Mouse (Mus musculus): ENCODE measurements around the gene Snx29. TPM values are rescaled to one million over a fixed set of nuclear protein-coding genes. Genes with fewer than 3 reads are reported as not detected.
A peak's percentile ranks its signal among the peaks of the same experiment; 100 is the strongest.

Snx29 gene
- polyA plus RNA-seq, 1 experiment from 2014 or later = 14.9 TPM

DNA sequence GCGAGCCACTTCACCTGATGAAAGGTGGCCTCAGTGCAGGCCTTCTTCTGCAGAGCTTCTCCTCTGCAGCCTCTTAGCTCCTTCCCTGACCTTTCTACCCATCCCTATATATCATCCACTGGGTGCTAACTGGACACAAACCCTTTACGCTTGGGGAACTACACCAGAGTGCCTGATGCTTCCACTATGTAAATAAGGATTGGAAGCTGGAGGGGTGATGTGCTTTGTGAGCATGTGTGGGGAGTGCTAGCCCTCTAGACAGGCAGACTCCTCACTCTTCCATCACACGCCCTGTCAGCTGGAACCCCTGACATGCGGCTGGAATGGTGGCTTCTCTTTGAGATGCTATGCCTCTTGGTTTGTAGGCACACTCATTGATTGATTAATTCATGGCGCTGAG, 370.0 kb downstream of the Snx29 start:
- H3K4me1 ChIP-seq (replicated peaks) = peaks cover 15% of the 10 kb centered on the region
- DNase-seq (ENCODE audit: low spot score) = no peak
- H3K9me3 ChIP-seq = no peaks in the 10 kb centered on the region
- no peak overlapping the region for H3K27ac ChIP-seq
- H3K27me3 ChIP-seq (ENCODE audit: insufficient read depth, poor library complexity, severe bottlenecking) = no peaks in the 10 kb centered on the region
- WGBS = 77% methylated on average over 5 of the region's 5 CpGs
- H3K36me3 ChIP-seq = no peaks in the 10 kb centered on the region
- no peak overlapping the region for H3K4me3 ChIP-seq

DNA sequence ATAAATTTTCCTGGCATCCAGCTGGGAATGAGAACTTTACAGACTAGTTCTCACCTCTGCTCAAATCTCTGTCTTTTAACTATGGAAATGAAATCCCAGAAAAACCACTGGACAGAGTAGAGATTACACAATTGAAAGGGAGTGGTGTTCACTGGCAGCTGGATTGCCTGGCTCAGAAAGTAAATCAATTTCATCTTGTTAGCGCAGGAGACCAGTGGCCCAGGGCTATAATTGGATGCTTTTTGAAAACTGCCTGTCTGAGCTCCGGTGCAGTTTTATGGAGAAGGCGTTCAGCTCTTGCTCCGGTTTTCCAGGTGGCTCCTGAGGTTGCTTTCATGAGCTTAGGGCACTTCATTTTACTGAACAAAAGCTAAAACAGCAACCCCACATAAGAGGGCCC, 371.7 kb downstream of the Snx29 start:
- no peaks in the 10 kb centered on the region for H3K36me3 ChIP-seq
- peaks cover 15% of the 10 kb centered on the region for H3K4me1 ChIP-seq (replicated peaks)
- no peak for DNase-seq (ENCODE audit: low spot score)
- H3K4me3 ChIP-seq = no peak overlapping the region
- no peak overlapping the region for H3K27ac ChIP-seq
- H3K27me3 ChIP-seq (ENCODE audit: insufficient read depth, poor library complexity, severe bottlenecking) = no peaks in the 10 kb centered on the region
- WGBS = 85% methylated on average over 4 of the region's 4 CpGs
- H3K9me3 ChIP-seq = no peaks in the 10 kb centered on the region

DNA sequence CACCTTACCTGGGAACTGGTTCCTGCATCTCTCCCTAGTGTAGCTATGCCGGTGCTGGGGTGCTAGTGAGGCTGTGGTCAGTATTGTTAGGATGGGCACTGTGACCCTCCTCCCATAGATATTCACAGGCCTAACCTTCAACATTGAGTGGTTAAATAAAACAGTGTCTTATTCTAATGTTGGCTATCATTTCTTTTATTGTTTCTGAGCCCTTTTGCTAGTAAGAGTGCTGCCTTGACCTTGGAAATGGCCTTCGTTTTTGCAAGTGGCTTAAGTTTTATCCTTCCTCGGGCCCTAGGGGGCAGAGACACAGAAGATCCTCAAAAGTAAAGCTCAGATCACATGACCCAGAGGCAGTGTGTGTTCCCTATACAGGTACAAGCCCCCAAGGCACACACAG, 374.1 kb downstream of the Snx29 start:
- Histone ChIP-seq H3K36me3 (no peaks in the 10 kb centered on the region), H3K27me3 (ENCODE audit: insufficient read depth, poor library complexity, severe bottlenecking) (no peaks in the 10 kb centered on the region), H3K27ac (no peak overlapping the region), H3K4me1 (replicated peaks) (peaks cover 11% of the 10 kb centered on the region), H3K9me3 (no peaks in the 10 kb centered on the region), H3K4me3 (no peak overlapping the region)
- no peak for DNase-seq (ENCODE audit: low spot score)
- 73% methylated on average over 3 of the region's 3 CpGs for WGBS

DNA sequence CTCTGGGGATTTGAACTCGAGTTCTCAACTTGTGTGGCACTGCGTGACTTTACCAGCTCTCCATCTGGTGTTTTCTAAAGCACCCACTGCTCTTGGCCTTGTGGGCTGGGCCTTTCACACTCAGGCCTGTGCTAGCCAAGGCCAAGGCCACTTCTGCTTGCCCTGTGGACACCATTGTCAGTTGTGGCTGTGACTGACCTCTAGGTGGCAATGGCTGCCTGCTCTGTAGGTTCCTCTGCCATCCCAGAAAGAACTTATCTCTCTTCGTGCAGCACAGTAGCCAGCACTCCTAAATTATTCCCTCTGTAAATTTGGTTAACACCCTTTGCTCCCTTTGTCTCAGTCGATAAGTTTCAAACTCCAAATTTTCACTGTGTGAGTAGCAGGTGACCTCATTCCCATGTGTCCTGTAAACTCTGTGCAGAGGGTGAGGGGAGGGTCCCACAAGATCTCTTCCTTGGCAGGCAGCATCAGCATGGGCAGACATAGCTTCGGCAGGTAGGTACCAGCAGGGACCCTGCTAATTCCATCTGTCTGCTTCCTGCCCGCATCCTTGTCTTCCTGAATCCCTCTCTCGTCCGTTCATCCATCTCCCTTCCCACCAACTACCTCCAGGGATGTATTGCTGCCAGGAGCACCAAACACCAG, 375.1 kb downstream of the Snx29 start:
- no peak overlapping the region for H3K27ac ChIP-seq
- H3K27me3 ChIP-seq (ENCODE audit: insufficient read depth, poor library complexity, severe bottlenecking) = no peaks in the 10 kb centered on the region
- H3K9me3 ChIP-seq = no peaks in the 10 kb centered on the region
- no peaks in the 10 kb centered on the region for H3K36me3 ChIP-seq
- peak; percentile 38 for DNase-seq (ENCODE audit: low spot score)
- H3K4me3 ChIP-seq = no peak overlapping the region
- WGBS = 73% methylated on average over 8 of the region's 8 CpGs
- 0 out of 2 replicates have a peak, but pooled peaks cover 1% of the 10 kb centered on the region for H3K4me1 ChIP-seq (replicated peaks)

DNA sequence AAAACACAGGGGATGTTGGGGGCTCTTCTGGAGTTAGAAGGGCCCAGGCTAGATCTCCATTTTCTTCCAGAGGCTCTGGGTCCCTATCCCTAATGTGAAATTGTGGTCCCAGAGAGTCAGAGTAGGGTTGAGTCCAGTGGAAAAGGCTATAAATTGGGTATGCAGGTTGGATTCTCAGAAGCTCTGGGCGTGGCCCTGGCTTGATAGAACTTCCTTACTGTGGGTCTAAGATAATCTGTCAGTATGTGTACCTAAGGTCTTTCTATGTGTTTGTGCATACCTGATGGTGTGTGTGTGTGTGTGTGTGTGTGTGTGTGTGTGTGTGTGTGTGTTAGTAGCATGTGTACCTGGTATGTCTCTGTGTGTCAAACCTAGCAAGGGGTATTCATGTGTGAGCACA, 378.9 kb downstream of the Snx29 start:
- no peak overlapping the region for H3K27ac ChIP-seq
- no peaks in the 10 kb centered on the region for H3K9me3 ChIP-seq
- no peak for DNase-seq (ENCODE audit: low spot score)
- WGBS = 89% methylated on average over 1 of the region's 1 CpGs
- H3K27me3 ChIP-seq (ENCODE audit: insufficient read depth, poor library complexity, severe bottlenecking) = no peaks in the 10 kb centered on the region
- H3K36me3 ChIP-seq = no peaks in the 10 kb centered on the region
- no peak overlapping the region for H3K4me3 ChIP-seq
- H3K4me1 ChIP-seq (replicated peaks) = no peaks in the 10 kb centered on the region

DNA sequence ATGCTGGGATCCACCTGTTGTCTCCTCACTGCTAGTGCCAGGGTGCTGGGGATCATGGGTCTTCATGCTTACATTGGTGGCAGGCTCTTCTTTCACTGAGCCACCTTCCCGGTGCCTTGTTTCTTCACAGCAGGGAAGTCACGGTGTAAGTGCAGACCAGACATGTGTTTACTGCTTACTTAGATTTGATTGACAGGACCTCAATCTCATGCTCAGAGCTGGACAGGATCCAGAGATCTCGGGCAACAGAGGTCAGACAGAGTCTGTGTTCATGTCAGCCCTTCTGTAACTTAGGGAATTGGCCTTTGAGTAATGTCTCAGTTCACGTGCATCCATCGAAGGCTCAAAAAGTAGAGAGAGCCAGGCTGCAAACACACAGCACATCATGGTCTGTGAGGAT, 381.4 kb downstream of the Snx29 start:
- DNase-seq (ENCODE audit: low spot score) = no peak
- H3K9me3 ChIP-seq = no peaks in the 10 kb centered on the region
- WGBS = 71% methylated on average over 5 of the region's 5 CpGs
- no peak overlapping the region for H3K4me3 ChIP-seq
- no peaks in the 10 kb centered on the region for H3K36me3 ChIP-seq
- H3K27me3 ChIP-seq (ENCODE audit: insufficient read depth, poor library complexity, severe bottlenecking) = no peaks in the 10 kb centered on the region
- no peaks in the 10 kb centered on the region for H3K4me1 ChIP-seq (replicated peaks)
- no peak overlapping the region for H3K27ac ChIP-seq

DNA sequence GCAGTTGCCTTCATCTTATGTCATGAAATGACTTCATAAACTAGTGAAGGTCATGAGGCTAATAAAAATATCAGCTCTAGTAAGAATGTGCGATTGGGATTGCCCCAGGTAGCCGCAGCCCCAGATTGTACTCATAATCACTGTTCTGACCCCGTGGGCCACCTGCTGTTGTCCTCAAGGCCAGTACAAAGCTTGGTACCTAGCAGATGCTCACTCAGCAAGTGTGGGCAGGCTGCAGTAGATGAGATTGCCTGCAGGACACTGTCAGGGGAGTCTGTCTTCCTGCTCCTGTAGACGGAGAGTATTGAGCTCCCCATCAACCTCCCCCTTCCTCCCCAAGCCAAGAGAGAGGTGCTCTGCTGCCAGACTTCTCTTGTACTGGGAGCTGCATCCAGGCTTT, 382.7 kb downstream of the Snx29 start:
- DNase-seq (ENCODE audit: low spot score) = no peak
- H3K4me3 ChIP-seq = no peak overlapping the region
- H3K4me1 ChIP-seq (replicated peaks) = no peaks in the 10 kb centered on the region
- H3K27me3 ChIP-seq (ENCODE audit: insufficient read depth, poor library complexity, severe bottlenecking) = no peaks in the 10 kb centered on the region
- H3K36me3 ChIP-seq = no peaks in the 10 kb centered on the region
- H3K27ac ChIP-seq = no peak overlapping the region
- 81% methylated on average over 4 of the region's 4 CpGs for WGBS
- H3K9me3 ChIP-seq = no peaks in the 10 kb centered on the region

DNA sequence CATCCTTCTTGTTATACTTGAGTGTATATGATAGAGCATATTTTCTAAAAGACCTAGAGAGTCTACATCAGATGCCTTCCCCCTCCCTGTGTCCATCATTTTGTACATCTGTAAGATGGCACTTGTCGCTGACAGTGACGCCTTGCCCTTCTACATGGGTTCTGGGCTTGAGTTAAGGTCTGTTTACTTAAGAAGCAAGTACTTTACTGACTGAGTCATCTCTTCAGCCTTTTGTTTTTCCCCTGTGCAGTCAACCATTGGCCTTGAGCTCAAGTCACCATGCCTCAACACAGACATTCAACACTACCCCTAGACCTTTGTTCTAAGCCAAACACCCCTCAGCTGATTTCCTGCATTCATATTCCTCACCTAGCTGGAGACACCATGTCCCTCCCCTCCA, 385.4 kb downstream of the Snx29 start:
- H3K4me3 ChIP-seq = no peak overlapping the region
- H3K9me3 ChIP-seq = no peaks in the 10 kb centered on the region
- no peaks in the 10 kb centered on the region for H3K4me1 ChIP-seq (replicated peaks)
- H3K27me3 ChIP-seq (ENCODE audit: insufficient read depth, poor library complexity, severe bottlenecking) = no peaks in the 10 kb centered on the region
- no peak for DNase-seq (ENCODE audit: low spot score)
- H3K27ac ChIP-seq = no peak overlapping the region
- WGBS = 96% methylated on average over 2 of the region's 2 CpGs
- no peaks in the 10 kb centered on the region for H3K36me3 ChIP-seq

DNA sequence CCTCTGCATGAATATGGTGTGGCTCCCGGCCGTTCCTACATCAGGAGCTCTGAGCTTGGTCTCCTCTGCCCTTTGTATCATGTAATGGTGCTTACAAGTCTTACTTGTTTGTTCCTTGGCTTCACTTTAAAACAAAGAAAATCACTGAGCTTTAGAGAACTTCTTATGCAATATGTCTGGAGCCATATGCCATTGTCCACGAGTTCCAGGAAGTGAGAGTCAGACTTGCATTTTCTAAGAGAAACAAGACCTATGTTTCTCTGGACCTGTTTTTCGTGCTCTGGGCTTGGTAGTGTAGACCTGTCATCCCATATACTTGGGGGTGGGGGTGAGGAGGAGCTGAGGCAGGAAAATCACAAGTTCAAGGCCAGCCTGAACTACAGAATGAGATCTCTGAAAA, 386.7 kb downstream of the Snx29 start:
- DNase-seq (ENCODE audit: low spot score) = no peak
- no peaks in the 10 kb centered on the region for H3K27me3 ChIP-seq (ENCODE audit: insufficient read depth, poor library complexity, severe bottlenecking)
- no peak overlapping the region for H3K27ac ChIP-seq
- 81% methylated on average over 4 of the region's 4 CpGs for WGBS
- H3K36me3 ChIP-seq = no peaks in the 10 kb centered on the region
- no peak overlapping the region for H3K4me3 ChIP-seq
- no peaks in the 10 kb centered on the region for H3K4me1 ChIP-seq (replicated peaks)
- no peaks in the 10 kb centered on the region for H3K9me3 ChIP-seq

DNA sequence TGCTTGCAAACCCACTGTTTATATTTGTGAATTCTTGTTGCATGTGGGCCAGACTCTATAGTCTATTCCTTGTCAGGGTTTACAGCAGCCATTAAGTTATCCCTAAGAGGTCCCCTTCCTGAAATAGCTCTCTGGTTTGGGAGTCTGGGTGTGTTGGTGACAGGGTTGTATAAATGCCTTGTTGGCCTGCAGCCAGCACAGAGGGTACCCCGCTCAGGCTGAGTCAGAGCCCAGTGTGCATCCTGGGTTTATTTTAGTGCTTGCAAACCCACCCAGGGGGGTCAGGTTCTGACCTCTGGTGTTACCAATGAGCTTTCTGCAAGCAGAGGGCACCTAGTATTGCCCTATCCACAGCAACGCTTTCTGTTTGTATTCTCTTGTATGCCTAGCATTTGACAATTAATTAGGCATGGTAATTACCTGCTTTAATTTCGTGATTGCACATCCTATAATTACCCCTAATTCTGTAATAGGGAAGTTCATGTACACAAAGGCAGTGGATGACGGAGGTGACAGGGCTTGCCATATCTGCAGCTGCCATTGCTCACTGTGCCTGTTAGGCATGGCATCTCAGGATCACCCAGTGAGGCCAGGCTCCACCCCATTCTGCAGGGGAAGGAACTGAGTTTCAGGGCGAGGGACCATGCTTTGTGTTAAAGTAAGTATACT, 387.4 kb downstream of the Snx29 start:
- no peaks in the 10 kb centered on the region for H3K4me1 ChIP-seq (replicated peaks)
- no peak overlapping the region for H3K4me3 ChIP-seq
- WGBS = 67% methylated on average over 5 of the region's 5 CpGs
- no peaks in the 10 kb centered on the region for H3K36me3 ChIP-seq
- no peak overlapping the region for H3K27ac ChIP-seq
- H3K9me3 ChIP-seq = no peaks in the 10 kb centered on the region
- no peak for DNase-seq (ENCODE audit: low spot score)
- no peaks in the 10 kb centered on the region for H3K27me3 ChIP-seq (ENCODE audit: insufficient read depth, poor library complexity, severe bottlenecking)

DNA sequence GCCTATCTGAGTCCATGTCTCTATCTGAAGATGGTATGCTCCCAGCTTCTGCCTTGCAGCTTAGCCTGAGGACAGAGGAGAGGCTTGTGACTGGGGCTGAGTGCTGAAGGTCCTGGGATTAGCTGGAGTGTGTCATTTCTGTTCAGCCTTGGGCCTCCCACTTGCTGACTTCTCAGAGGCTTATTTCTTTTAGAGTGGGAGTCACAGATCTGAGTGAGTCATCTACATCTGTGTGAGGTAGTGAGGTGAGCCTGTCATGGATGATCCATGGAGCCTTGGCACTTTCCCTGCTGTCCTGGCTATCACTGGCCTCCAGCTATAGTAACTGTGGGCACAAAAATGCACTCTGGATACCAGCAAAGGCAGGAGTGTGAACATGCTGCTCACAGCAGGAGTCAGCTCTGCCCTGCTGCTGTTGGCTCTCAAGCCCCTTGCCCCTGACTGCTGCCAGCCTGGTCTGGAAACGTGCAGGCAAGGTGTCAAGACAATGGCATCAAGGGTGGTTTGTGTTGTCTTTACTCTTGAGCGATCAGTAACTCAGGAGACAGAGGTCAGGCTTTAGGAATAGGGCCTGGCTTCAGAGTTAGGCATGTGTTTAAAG, 390.7 kb downstream of the Snx29 start:
- H3K9me3 ChIP-seq = no peaks in the 10 kb centered on the region

DNA sequence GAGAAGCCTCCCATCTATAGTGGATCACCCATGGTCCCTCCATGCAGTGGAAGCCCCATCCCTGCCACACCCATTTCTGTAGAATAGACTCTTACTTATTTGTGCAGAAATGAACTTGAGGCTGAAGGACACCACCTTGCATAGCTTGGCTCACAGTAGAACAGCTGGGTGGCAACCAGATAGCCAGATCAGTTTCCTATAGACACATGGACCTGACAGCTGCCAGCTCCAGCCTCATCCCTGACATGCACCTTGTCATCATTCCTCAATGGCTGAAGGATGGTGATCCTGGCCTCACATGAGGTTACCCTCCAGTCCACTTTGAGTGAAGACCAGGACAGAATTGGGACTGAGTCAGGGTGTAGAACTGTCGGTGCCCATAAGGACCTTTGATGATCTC, 394.2 kb downstream of the Snx29 start:
- WGBS = 94% methylated on average over 1 of the region's 1 CpGs
- DNase-seq (ENCODE audit: low spot score) = no peak
- H3K4me1 ChIP-seq (replicated peaks) = no peaks in the 10 kb centered on the region
- H3K36me3 ChIP-seq = no peaks in the 10 kb centered on the region
- H3K4me3 ChIP-seq = no peak overlapping the region
- no peak overlapping the region for H3K27ac ChIP-seq
- no peaks in the 10 kb centered on the region for H3K27me3 ChIP-seq (ENCODE audit: insufficient read depth, poor library complexity, severe bottlenecking)
- H3K9me3 ChIP-seq = no peaks in the 10 kb centered on the region

More for the DNA sequence above, 390.7 kb downstream of the Snx29 start:
- DNase-seq (ENCODE audit: low spot score) = no peak
- Histone ChIP-seq H3K4me1 (replicated peaks) (no peaks in the 10 kb centered on the region), H3K4me3 (no peak overlapping the region), H3K27me3 (ENCODE audit: insufficient read depth, poor library complexity, severe bottlenecking) (no peaks in the 10 kb centered on the region), H3K27ac (no peak overlapping the region), H3K36me3 (no peaks in the 10 kb centered on the region)
- 35% methylated on average over 2 of the region's 2 CpGs for WGBS

DNA sequence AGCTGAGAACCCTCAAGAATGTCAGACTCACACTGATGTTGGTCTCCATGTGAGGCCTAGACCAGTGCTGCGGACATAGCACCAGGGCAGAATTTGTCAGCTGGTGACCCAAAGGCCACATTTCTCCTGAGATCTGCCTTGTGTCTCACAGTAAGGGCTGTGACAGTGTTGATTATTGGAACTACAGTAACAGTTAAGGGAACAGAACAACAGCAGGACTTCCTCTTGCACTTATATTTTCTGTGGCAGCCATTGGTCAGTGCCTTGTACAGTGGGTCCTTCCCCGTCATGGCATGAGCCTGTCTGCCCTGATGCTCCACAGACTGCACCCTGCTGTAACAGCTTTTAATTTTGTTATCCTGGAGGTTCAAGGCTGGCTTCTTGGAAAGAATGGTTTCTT, 403.2 kb downstream of the Snx29 start:
- no peaks in the 10 kb centered on the region for H3K9me3 ChIP-seq
- DNase-seq (ENCODE audit: low spot score) = no peak
- H3K27me3 ChIP-seq (ENCODE audit: insufficient read depth, poor library complexity, severe bottlenecking) = no peaks in the 10 kb centered on the region
- H3K27ac ChIP-seq = no peak overlapping the region
- no peaks in the 10 kb centered on the region for H3K36me3 ChIP-seq
- H3K4me1 ChIP-seq (replicated peaks) = no peaks in the 10 kb centered on the region
- H3K4me3 ChIP-seq = no peak overlapping the region
- 82% methylated on average over 2 of the region's 2 CpGs for WGBS

Data from hindbrain, embryonic 10.5 days (tissue).